Mouse (Mus musculus): Measurements from ENCODE around the gene Srpk1.
A peak's percentile ranks its signal among the peaks of the same experiment; 100 is the strongest.

Gene Srpk1

GRCm38 (mm10) chr17:28615332-28615731 lies 7.2 kb downstream of the Srpk1 start:
- no peak for DNase-seq (ENCODE audit: low read depth in 2 of 2, low spot score in 2 of 2)

GRCm38 (mm10) chr17:28613096-28613495 lies 9.4 kb downstream of the Srpk1 start:
- no peak for DNase-seq (ENCODE audit: low read depth in 2 of 2, low spot score in 2 of 2)

GRCm38 (mm10) chr17:28612603-28613002 lies 9.9 kb downstream of the Srpk1 start:
- peak; percentile 71 to 76 for DNase-seq (ENCODE audit: low read depth in 2 of 2, low spot score in 2 of 2)

GRCm38 (mm10) chr17:28609543-28609942 lies 13.0 kb downstream of the Srpk1 start:
- no peak for DNase-seq (ENCODE audit: low read depth in 2 of 2, low spot score in 2 of 2)

GRCm38 (mm10) chr17:28601557-28602250 lies 20.8 kb downstream of the Srpk1 start:
- DNase-seq (ENCODE audit: low read depth in 2 of 2, low spot score in 2 of 2): no peak

- DNase-seq (ENCODE audit: low read depth in 2 of 2, low spot score in 2 of 2): no peak
These were observed 21.7 kb downstream of the Srpk1 start for GRCm38 (mm10) chr17:28600780-28601179.

GRCm38 (mm10) chr17:28593965-28594364 lies 28.5 kb downstream of the Srpk1 start:
- DNase-seq (ENCODE audit: low read depth in 2 of 2, low spot score in 2 of 2): peak in 1 of 2 experiments; percentile 22

GRCm38 (mm10) chr17:28592998-28593397 lies 29.5 kb downstream of the Srpk1 start:
- peak; percentile 76 to 86 for DNase-seq (ENCODE audit: low read depth in 2 of 2, low spot score in 2 of 2)

GRCm38 (mm10) chr17:28591476-28591875 lies 31.0 kb downstream of the Srpk1 start:
- DNase-seq (ENCODE audit: low read depth in 2 of 2, low spot score in 2 of 2): no peak

- no peak for DNase-seq (ENCODE audit: low read depth in 2 of 2, low spot score in 2 of 2)
These were observed 31.9 kb downstream of the Srpk1 start for GRCm38 (mm10) chr17:28590596-28590995.

GRCm38 (mm10) chr17:28588591-28588990 lies 33.9 kb downstream of the Srpk1 start:
- DNase-seq (ENCODE audit: low read depth in 2 of 2, low spot score in 2 of 2): no peak

GRCm38 (mm10) chr17:28586509-28586908 lies 36.0 kb downstream of the Srpk1 start:
- no peak for DNase-seq (ENCODE audit: low read depth in 2 of 2, low spot score in 2 of 2)

- no peak for DNase-seq (ENCODE audit: low read depth in 2 of 2, low spot score in 2 of 2)
These were observed 41.5 kb downstream of the Srpk1 start for GRCm38 (mm10) chr17:28581056-28581455.

GRCm38 (mm10) chr17:28580396-28580795 lies 42.1 kb downstream of the Srpk1 start:
- DNase-seq (ENCODE audit: low read depth in 2 of 2, low spot score in 2 of 2): peak; percentile 27 to 37

- DNase-seq (ENCODE audit: low read depth in 2 of 2, low spot score in 2 of 2): peak; percentile 26 to 41
These were observed 47.0 kb downstream of the Srpk1 start, which contains the start of gene Lhfpl5 for GRCm38 (mm10) chr17:28575244-28576125. Lhfpl5 (plus strand) TSS chr17:28575641.

- no peak for DNase-seq (ENCODE audit: low read depth in 2 of 2, low spot score in 2 of 2)
These were observed 49.6 kb downstream of the Srpk1 start for GRCm38 (mm10) chr17:28572941-28573340.

- DNase-seq (ENCODE audit: low read depth in 2 of 2, low spot score in 2 of 2): no peak
These were observed 50.0 kb downstream of the Srpk1 start for GRCm38 (mm10) chr17:28572521-28572920.

GRCm38 (mm10) chr17:28571868-28572267 lies 50.6 kb downstream of the Srpk1 start:
- no peak for DNase-seq (ENCODE audit: low read depth in 2 of 2, low spot score in 2 of 2)

GRCm38 (mm10) chr17:28567541-28567940 lies 55.0 kb downstream of the Srpk1 start:
- no peak for DNase-seq (ENCODE audit: low read depth in 2 of 2, low spot score in 2 of 2)

- DNase-seq (ENCODE audit: low read depth in 2 of 2, low spot score in 2 of 2): no peak
These were observed 57.3 kb downstream of the Srpk1 start for GRCm38 (mm10) chr17:28565181-28565580.

- no peak for DNase-seq (ENCODE audit: low read depth in 2 of 2, low spot score in 2 of 2)
These were observed 60.9 kb downstream of the Srpk1 start for GRCm38 (mm10) chr17:28561613-28562012.

GRCm38 (mm10) chr17:28560598-28560997 lies 61.9 kb downstream of the Srpk1 start, which contains the start of gene Clps:
Clps (minus strand) TSS chr17:28560766.
- no peak for DNase-seq (ENCODE audit: low read depth in 2 of 2, low spot score in 2 of 2)

Data from CD8-positive naive resting alpha-beta T cell, adult 2 months (primary cell).